Mouse (Mus musculus): ENCODE results near the gene Mfap5. TPM values are rescaled to one million over a fixed set of nuclear protein-coding genes. Genes with fewer than 3 reads are reported as not detected.
"Not testable (repeated sequence)": the region's sequence is repeated elsewhere in the genome, so short reads cannot be mapped to it uniquely, and the experiment has no call there.

Gene Mfap5
- polyA plus RNA-seq, 1 experiment from 2014 or later: 2.0 TPM

GRCm38 (mm10) chr6:122569762-122570161 lies 64.1 kb downstream of the Mfap5 start:
- no peak for ATAC-seq (ENCODE audit: insufficient number of reproducible peaks, insufficient read depth, low FRiP score, low TSS enrichment, low read depth)
- Histone ChIP-seq H3K36me3 (no peaks in the 10 kb centered on the region), H3K4me2 (no peak overlapping the region), H3K9me3 (no peaks in the 10 kb centered on the region), H3K4me3 (no peak overlapping the region), H3K27me3 (no peaks in the 10 kb centered on the region), H3K27ac (no peak overlapping the region), H3K9ac (no peak overlapping the region), H3K4me1 (no peaks in the 10 kb centered on the region)
- WGBS: 64% methylated on average over 1 of the region's 1 CpGs

GRCm38 (mm10) chr6:122570695-122571616 lies 65.3 kb downstream of the Mfap5 start:
- no peaks in the 10 kb centered on the region for H3K27me3 ChIP-seq
- 50% methylated on average over 8 of the region's 8 CpGs for WGBS
- H3K4me1 ChIP-seq: no peaks in the 10 kb centered on the region
- no peak overlapping the region for H3K27ac ChIP-seq
- ATAC-seq (ENCODE audit: insufficient number of reproducible peaks, insufficient read depth, low FRiP score, low TSS enrichment, low read depth): no peak
- H3K9ac ChIP-seq: no peak overlapping the region
- no peak overlapping the region for H3K4me3 ChIP-seq
- no peaks in the 10 kb centered on the region for H3K9me3 ChIP-seq
- H3K4me2 ChIP-seq: no peak overlapping the region
- H3K36me3 ChIP-seq: no peaks in the 10 kb centered on the region

GRCm38 (mm10) chr6:122571617-122571959 lies 65.9 kb downstream of the Mfap5 start:
- Histone ChIP-seq H3K27me3 (no peaks in the 10 kb centered on the region), H3K27ac (no peak overlapping the region)
- 83% methylated on average over 3 of the region's 3 CpGs for WGBS

GRCm38 (mm10) chr6:122575037-122575436 lies 69.4 kb downstream of the Mfap5 start:
- 89% methylated on average over 1 of the region's 1 CpGs for WGBS
- H3K27me3 ChIP-seq; H3K9ac ChIP-seq; H3K9me3 ChIP-seq; H3K36me3 ChIP-seq; H3K27ac ChIP-seq; H3K4me1 ChIP-seq; H3K4me2 ChIP-seq; ATAC-seq (ENCODE audit: insufficient number of reproducible peaks, insufficient read depth, low FRiP score, low TSS enrichment, low read depth); H3K4me3 ChIP-seq: not testable (repeated sequence)

More at GRCm38 (mm10) chr6:122571617-122571959, 65.9 kb downstream of the Mfap5 start:
- H3K9ac ChIP-seq: no peak overlapping the region
- H3K9me3 ChIP-seq: no peaks in the 10 kb centered on the region
- no peak overlapping the region for H3K4me2 ChIP-seq
- no peaks in the 10 kb centered on the region for H3K36me3 ChIP-seq
- no peaks in the 10 kb centered on the region for H3K4me1 ChIP-seq
- no peak overlapping the region for H3K4me3 ChIP-seq
- no peak for ATAC-seq (ENCODE audit: insufficient number of reproducible peaks, insufficient read depth, low FRiP score, low TSS enrichment, low read depth)

GRCm38 (mm10) chr6:122577030-122577429 lies 71.4 kb downstream of the Mfap5 start:
- Histone ChIP-seq H3K9me3 (no peaks in the 10 kb centered on the region), H3K27me3 (no peaks in the 10 kb centered on the region), H3K27ac (no peak overlapping the region), H3K9ac (no peak overlapping the region), H3K4me1 (no peaks in the 10 kb centered on the region), H3K4me2 (no peak overlapping the region), H3K4me3 (no peak overlapping the region), H3K36me3 (no peaks in the 10 kb centered on the region)
- ATAC-seq (ENCODE audit: insufficient number of reproducible peaks, insufficient read depth, low FRiP score, low TSS enrichment, low read depth): no peak
- WGBS: 87% methylated on average over 3 of the region's 3 CpGs

Other genes starting within 250 kb of the Mfap5 start
- not detected in 2 replicates for gene Klrg1, start 223.0 kb upstream of the Mfap5 start, polyA plus RNA-seq (2015; fragmentation: Nextera tagmentation; extraction: Ambion mirVana)
- 75.7 and 76.7 TPM in 2 replicates for gene M6pr, start 197.1 kb upstream of the Mfap5 start, polyA plus RNA-seq (2015; fragmentation: Nextera tagmentation; extraction: Ambion mirVana)
- 24.5 and 25.8 TPM in 2 replicates for gene Phc1, start 165.3 kb upstream of the Mfap5 start, polyA plus RNA-seq (2015; fragmentation: Nextera tagmentation; extraction: Ambion mirVana)
- gene Rimklb, start 7.1 kb upstream of the Mfap5 start, polyA plus RNA-seq (2015; fragmentation: Nextera tagmentation; extraction: Ambion mirVana): 27.6 and 32.4 TPM in 2 replicates
- 0.11 TPM in 1 of 2 replicates, not detected in the other for gene Aicda, start 48.0 kb downstream of the Mfap5 start, polyA plus RNA-seq (2015; fragmentation: Nextera tagmentation; extraction: Ambion mirVana)
- gene Apobec1, start 96.6 kb downstream of the Mfap5 start, polyA plus RNA-seq (2015; fragmentation: Nextera tagmentation; extraction: Ambion mirVana): 2.5 and 3.2 TPM in 2 replicates
- 0.17 TPM in 1 of 2 replicates, not detected in the other for gene Gdf3, start 104.2 kb downstream of the Mfap5 start, polyA plus RNA-seq (2015; fragmentation: Nextera tagmentation; extraction: Ambion mirVana)
- not detected in 2 replicates for gene Dppa3, start 120.6 kb downstream of the Mfap5 start, polyA plus RNA-seq (2015; fragmentation: Nextera tagmentation; extraction: Ambion mirVana)
- gene Nanog, start 201.6 kb downstream of the Mfap5 start, polyA plus RNA-seq (2015; fragmentation: Nextera tagmentation; extraction: Ambion mirVana): 0.27 and 0.51 TPM in 2 replicates